Mouse (Mus musculus): ENCODE data around the gene Ltv1. TPM values are rescaled to one million over a fixed set of nuclear protein-coding genes. Genes with fewer than 3 reads are reported as not detected.

Gene Ltv1
- polyA plus RNA-seq, 1 experiment from 2014 or later = 75.6 TPM

GRCm38 (mm10) chr10:13230716-13231115 is 37.7 kb upstream of the Ltv1 start:
- WGBS = 86% methylated on average over 7 of the region's 7 CpGs

DNA sequence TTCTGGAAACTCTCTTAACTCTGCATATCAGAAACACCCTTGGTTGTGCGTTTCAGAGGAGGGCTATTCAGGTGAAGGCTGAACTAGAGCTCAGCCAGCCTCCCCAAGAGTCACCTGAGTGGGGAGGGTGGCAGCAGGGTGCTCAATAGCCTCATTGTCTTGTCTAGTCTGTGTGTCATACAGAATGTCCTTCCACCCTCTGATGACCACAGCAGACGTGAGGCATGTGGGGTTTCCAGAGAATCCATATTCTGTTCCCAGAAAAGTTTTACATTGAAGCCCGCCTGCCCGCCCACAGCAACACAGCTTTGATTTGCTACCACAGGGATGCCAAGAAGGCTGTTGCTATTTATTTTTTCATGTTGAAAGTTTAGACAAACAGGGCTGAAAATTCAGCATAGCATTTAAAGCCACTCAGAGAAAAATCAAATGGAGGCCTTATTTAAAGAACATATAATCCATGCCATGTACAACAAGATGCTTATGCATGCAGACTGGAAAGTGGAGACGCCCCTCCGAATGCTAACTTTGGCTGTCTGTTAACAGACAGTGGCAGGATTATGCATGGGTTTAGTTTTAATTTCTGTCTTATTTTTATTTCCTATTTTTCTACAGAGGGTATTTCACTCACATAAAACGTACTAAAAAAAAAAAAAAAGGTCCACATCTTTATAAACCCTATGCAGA is 32.6 kb upstream of the Ltv1 start:
- Histone ChIP-seq H3K9ac (replicated peaks; ENCODE audit: low read depth, low read length) (no peak overlapping the region), H3K9me3 (ENCODE audit: control insufficient read depth, low read depth, low read length) (no peaks in the 10 kb centered on the region), H3K4me1 (ENCODE audit: control insufficient read depth, insufficient read depth, low read length) (no peaks in the 10 kb centered on the region), H3K27ac (ENCODE audit: low read length) (no peak overlapping the region), H3K36me3 (ENCODE audit: control insufficient read depth, insufficient read depth, low read length) (peaks cover 8% of the 10 kb centered on the region), H3K4me3 (ENCODE audit: low read depth, low read length) (no peak overlapping the region), H3K4me2 (replicated peaks; ENCODE audit: low read depth, low read length) (no peak overlapping the region), H3K27me3 (ENCODE audit: control insufficient read depth, insufficient read depth, low read length) (no peaks in the 10 kb centered on the region)
- WGBS = 89% methylated on average over 7 of the region's 7 CpGs
- no peak for ATAC-seq (ENCODE audit: insufficient number of reproducible peaks, insufficient read depth, low FRiP score, low read depth)

More at GRCm38 (mm10) chr10:13230716-13231115, 37.7 kb upstream of the Ltv1 start:
- no peaks in the 10 kb centered on the region for H3K9me3 ChIP-seq (ENCODE audit: control insufficient read depth, low read depth, low read length)
- ATAC-seq (ENCODE audit: insufficient number of reproducible peaks, insufficient read depth, low FRiP score, low read depth) = no peak
- no peaks in the 10 kb centered on the region for H3K4me1 ChIP-seq (ENCODE audit: control insufficient read depth, insufficient read depth, low read length)
- H3K4me2 ChIP-seq (replicated peaks; ENCODE audit: low read depth, low read length) = no peak overlapping the region
- peaks cover 3% of the 10 kb centered on the region for H3K36me3 ChIP-seq (ENCODE audit: control insufficient read depth, insufficient read depth, low read length)
- H3K9ac ChIP-seq (replicated peaks; ENCODE audit: low read depth, low read length) = no peak overlapping the region
- H3K27ac ChIP-seq (ENCODE audit: low read length) = no peak overlapping the region
- no peaks in the 10 kb centered on the region for H3K27me3 ChIP-seq (ENCODE audit: control insufficient read depth, insufficient read depth, low read length)
- H3K4me3 ChIP-seq (ENCODE audit: low read depth, low read length) = no peak overlapping the region

GRCm38 (mm10) chr10:13222135-13222534 is 29.2 kb upstream of the Ltv1 start:
- no peak overlapping the region for H3K4me3 ChIP-seq (ENCODE audit: low read depth, low read length)
- no peak for ATAC-seq (ENCODE audit: insufficient number of reproducible peaks, insufficient read depth, low FRiP score, low read depth)

DNA sequence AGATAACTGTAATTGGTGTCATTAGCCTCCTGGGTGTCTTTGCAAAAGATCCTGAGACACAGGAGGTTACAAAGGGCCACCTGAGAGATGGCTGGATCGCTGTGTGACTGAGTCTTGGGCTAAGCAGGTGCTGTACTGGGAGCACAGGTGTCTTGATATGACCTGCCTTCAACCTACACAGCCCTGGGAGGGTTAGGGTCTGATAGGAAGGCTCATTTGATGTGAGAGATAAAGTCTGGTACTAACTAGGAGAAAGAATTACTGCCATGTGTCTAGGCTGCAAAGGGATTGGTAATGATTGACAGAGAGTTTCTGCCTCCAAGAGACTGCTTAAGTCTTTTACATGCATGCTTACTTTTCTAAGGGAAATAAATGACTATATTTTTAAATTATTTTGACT is 27.1 kb upstream of the Ltv1 start:
- no peaks in the 10 kb centered on the region for H3K27me3 ChIP-seq (ENCODE audit: control insufficient read depth, insufficient read depth, low read length)
- H3K9ac ChIP-seq (replicated peaks; ENCODE audit: low read depth, low read length) = no peak overlapping the region
- WGBS = 52% methylated on average over 1 of the region's 1 CpGs
- H3K36me3 ChIP-seq (ENCODE audit: control insufficient read depth, insufficient read depth, low read length) = peaks cover 5% of the 10 kb centered on the region; the same call in 1 of the 2 replicates
- H3K4me2 ChIP-seq (replicated peaks; ENCODE audit: low read depth, low read length) = no peak overlapping the region
- no peak overlapping the region for H3K4me3 ChIP-seq (ENCODE audit: low read depth, low read length)
- H3K9me3 ChIP-seq (ENCODE audit: control insufficient read depth, low read depth, low read length) = no peaks in the 10 kb centered on the region
- no peaks in the 10 kb centered on the region for H3K4me1 ChIP-seq (ENCODE audit: control insufficient read depth, insufficient read depth, low read length)
- H3K27ac ChIP-seq (ENCODE audit: low read length) = no peak overlapping the region
- ATAC-seq (ENCODE audit: insufficient number of reproducible peaks, insufficient read depth, low FRiP score, low read depth) = no peak

More at GRCm38 (mm10) chr10:13222135-13222534, 29.2 kb upstream of the Ltv1 start:
- no peak overlapping the region for H3K4me2 ChIP-seq (replicated peaks; ENCODE audit: low read depth, low read length)
- H3K36me3 ChIP-seq (ENCODE audit: control insufficient read depth, insufficient read depth, low read length) = peaks cover 5% of the 10 kb centered on the region; the same call in 1 of the 2 replicates
- no peaks in the 10 kb centered on the region for H3K9me3 ChIP-seq (ENCODE audit: control insufficient read depth, low read depth, low read length)
- no peak overlapping the region for H3K27ac ChIP-seq (ENCODE audit: low read length)
- no peak overlapping the region for H3K9ac ChIP-seq (replicated peaks; ENCODE audit: low read depth, low read length)
- H3K4me1 ChIP-seq (ENCODE audit: control insufficient read depth, insufficient read depth, low read length) = no peaks in the 10 kb centered on the region
- WGBS = 81% methylated on average over 3 of the region's 3 CpGs
- no peaks in the 10 kb centered on the region for H3K27me3 ChIP-seq (ENCODE audit: control insufficient read depth, insufficient read depth, low read length)

DNA sequence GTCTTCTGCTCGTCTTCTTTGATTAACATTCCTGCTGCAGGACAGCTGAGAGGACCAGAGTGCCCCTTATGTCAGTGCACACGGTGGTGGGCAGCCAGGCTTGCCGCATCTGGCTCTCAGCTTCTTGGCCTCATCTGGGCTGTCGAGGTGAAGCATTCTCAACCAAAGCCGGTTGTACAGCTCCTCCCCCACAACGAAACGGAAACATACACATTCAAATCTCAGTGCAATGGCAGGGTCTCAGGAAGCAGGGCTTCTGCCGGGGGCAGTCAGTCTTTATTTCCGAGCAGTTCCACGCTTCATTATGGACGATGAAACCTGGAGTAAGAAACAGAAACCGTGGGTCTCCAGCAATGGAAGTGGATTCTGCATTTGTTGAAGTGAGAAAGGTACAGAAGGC is 21.0 kb upstream of the Ltv1 start:
- WGBS = 50% methylated on average over 12 of the region's 12 CpGs
- no peak overlapping the region for H3K4me2 ChIP-seq (replicated peaks; ENCODE audit: low read depth, low read length)
- H3K9ac ChIP-seq (replicated peaks; ENCODE audit: low read depth, low read length) = no peak overlapping the region
- H3K4me3 ChIP-seq (ENCODE audit: low read depth, low read length) = no peak overlapping the region
- no peaks in the 10 kb centered on the region for H3K27me3 ChIP-seq (ENCODE audit: control insufficient read depth, insufficient read depth, low read length)
- no peaks in the 10 kb centered on the region for H3K36me3 ChIP-seq (ENCODE audit: control insufficient read depth, insufficient read depth, low read length)
- peak overlapping the region; percentile 71; the same call in 1 of the 2 replicates for H3K27ac ChIP-seq (ENCODE audit: low read length)
- H3K4me1 ChIP-seq (ENCODE audit: control insufficient read depth, insufficient read depth, low read length) = peaks cover 32% of the 10 kb centered on the region
- no peak for ATAC-seq (ENCODE audit: insufficient number of reproducible peaks, insufficient read depth, low FRiP score, low read depth)
- no peaks in the 10 kb centered on the region for H3K9me3 ChIP-seq (ENCODE audit: control insufficient read depth, low read depth, low read length)

DNA sequence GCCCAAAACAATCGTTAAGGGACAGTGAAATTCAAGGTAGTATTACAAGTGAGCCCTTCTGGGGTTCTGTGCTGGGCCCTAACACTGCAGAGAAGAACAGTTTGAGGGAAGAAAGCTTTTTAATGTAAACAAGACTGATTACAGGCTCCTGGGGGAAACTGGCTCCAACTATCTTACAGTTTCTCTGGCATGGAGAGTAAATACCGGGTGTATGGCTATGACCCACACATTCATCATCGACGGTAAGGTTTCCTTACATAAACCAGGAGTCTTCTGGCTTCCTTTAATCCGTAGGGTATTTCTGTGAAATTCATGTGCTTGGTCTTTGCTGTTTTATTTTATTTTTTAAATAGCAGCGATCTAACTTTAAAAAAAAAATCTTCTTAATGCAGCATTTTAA is 19.9 kb upstream of the Ltv1 start:
- Histone ChIP-seq H3K4me3 (ENCODE audit: low read depth, low read length) (no peak overlapping the region), H3K9me3 (ENCODE audit: control insufficient read depth, low read depth, low read length) (no peaks in the 10 kb centered on the region), H3K27ac (ENCODE audit: low read length) (peak overlapping the region; percentile 85; the same call in 1 of the 2 replicates), H3K9ac (replicated peaks; ENCODE audit: low read depth, low read length) (no peak overlapping the region), H3K4me1 (ENCODE audit: control insufficient read depth, insufficient read depth, low read length) (peaks cover 35% of the 10 kb centered on the region), H3K4me2 (replicated peaks; ENCODE audit: low read depth, low read length) (no peak overlapping the region), H3K27me3 (ENCODE audit: control insufficient read depth, insufficient read depth, low read length) (no peaks in the 10 kb centered on the region), H3K36me3 (ENCODE audit: control insufficient read depth, insufficient read depth, low read length) (no peaks in the 10 kb centered on the region)
- WGBS = 37% methylated on average over 6 of the region's 6 CpGs
- ATAC-seq (ENCODE audit: insufficient number of reproducible peaks, insufficient read depth, low FRiP score, low read depth) = no peak

- H3K27me3 ChIP-seq (ENCODE audit: control insufficient read depth, insufficient read depth, low read length) = no peaks in the 10 kb centered on the region
- H3K4me1 ChIP-seq (ENCODE audit: control insufficient read depth, insufficient read depth, low read length) = peaks cover 35% of the 10 kb centered on the region
- no peak overlapping the region for H3K9ac ChIP-seq (replicated peaks; ENCODE audit: low read depth, low read length)
- 62% methylated on average over 9 of the region's 9 CpGs for WGBS
- no peak overlapping the region for H3K4me2 ChIP-seq (replicated peaks; ENCODE audit: low read depth, low read length)
- no peak overlapping the region for H3K4me3 ChIP-seq (ENCODE audit: low read depth, low read length)
- H3K27ac ChIP-seq (ENCODE audit: low read length) = peak overlapping the region; percentile 85
- no peaks in the 10 kb centered on the region for H3K36me3 ChIP-seq (ENCODE audit: control insufficient read depth, insufficient read depth, low read length)
- ATAC-seq (ENCODE audit: insufficient number of reproducible peaks, insufficient read depth, low FRiP score, low read depth) = no peak
- no peaks in the 10 kb centered on the region for H3K9me3 ChIP-seq (ENCODE audit: control insufficient read depth, low read depth, low read length)
These were observed 19.4 kb upstream of the Ltv1 start for GRCm38 (mm10) chr10:13212326-13212725.

DNA sequence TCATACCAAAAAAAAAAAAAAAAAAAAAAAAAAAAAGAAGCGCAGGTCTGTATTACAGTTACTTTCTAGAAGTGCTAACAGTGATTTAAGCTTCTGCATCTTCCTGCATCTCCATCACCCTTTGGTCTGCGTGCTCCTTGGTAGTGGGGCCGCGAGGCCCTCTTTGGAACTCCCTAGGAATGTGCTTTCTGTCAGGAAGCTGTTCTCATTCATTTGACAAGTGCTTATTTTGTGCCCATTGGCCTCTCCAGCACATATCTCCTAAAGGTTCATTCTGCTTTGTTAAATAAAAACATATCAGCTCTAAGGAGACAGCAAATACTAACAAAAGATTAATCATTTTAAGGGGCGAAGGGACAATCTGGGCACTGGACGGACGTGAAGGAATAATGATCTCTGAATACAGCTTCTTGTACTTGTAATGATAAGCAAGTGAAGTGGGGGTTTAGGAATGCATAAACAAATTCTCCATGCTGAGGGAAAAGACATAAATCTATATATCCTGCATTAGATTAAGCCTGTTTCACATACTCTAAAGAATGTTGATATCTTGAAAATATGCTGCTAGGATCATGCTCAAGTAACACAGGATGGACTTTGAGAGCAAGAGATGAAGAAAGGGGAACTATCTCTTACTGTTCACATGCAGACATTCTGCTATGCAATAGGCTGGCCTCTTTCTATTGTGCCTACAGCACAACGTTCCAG is 17.1 kb upstream of the Ltv1 start:
- H3K9ac ChIP-seq (replicated peaks; ENCODE audit: low read depth, low read length) = no peak overlapping the region
- WGBS = 17% methylated on average over 8 of the region's 8 CpGs
- H3K4me2 ChIP-seq (replicated peaks; ENCODE audit: low read depth, low read length) = no peak overlapping the region
- H3K4me1 ChIP-seq (ENCODE audit: control insufficient read depth, insufficient read depth, low read length) = peaks cover 35% of the 10 kb centered on the region
- no peaks in the 10 kb centered on the region for H3K9me3 ChIP-seq (ENCODE audit: control insufficient read depth, low read depth, low read length)
- no peak overlapping the region for H3K4me3 ChIP-seq (ENCODE audit: low read depth, low read length)
- peak; percentile 66 for ATAC-seq (ENCODE audit: insufficient number of reproducible peaks, insufficient read depth, low FRiP score, low read depth)
- H3K36me3 ChIP-seq (ENCODE audit: control insufficient read depth, insufficient read depth, low read length) = no peaks in the 10 kb centered on the region
- peak overlapping the region; percentile 85 for H3K27ac ChIP-seq (ENCODE audit: low read length)
- no peaks in the 10 kb centered on the region for H3K27me3 ChIP-seq (ENCODE audit: control insufficient read depth, insufficient read depth, low read length)
